Mouse (Mus musculus) skeletal muscle tissue, postnatal 0 days (tissue): Measurements from ENCODE around the gene Gk5. TPM values are rescaled to one million over a fixed set of nuclear protein-coding genes. Genes with fewer than 3 reads are reported as not detected.

Experiments used
- polyA plus RNA-seq: library from polyadenylated mRNA; unstranded; fragments of >200 nt; fragmentation: Nextera tagmentation; extraction: Ambion mirVana; gene quantifications from 2 replicates; pipeline ENCODE4 v1.2.1, GENCODE M21; 2015

Gene Gk5
- polyA plus RNA-seq: 2.4 and 2.6 TPM in 2 replicates

DNA sequence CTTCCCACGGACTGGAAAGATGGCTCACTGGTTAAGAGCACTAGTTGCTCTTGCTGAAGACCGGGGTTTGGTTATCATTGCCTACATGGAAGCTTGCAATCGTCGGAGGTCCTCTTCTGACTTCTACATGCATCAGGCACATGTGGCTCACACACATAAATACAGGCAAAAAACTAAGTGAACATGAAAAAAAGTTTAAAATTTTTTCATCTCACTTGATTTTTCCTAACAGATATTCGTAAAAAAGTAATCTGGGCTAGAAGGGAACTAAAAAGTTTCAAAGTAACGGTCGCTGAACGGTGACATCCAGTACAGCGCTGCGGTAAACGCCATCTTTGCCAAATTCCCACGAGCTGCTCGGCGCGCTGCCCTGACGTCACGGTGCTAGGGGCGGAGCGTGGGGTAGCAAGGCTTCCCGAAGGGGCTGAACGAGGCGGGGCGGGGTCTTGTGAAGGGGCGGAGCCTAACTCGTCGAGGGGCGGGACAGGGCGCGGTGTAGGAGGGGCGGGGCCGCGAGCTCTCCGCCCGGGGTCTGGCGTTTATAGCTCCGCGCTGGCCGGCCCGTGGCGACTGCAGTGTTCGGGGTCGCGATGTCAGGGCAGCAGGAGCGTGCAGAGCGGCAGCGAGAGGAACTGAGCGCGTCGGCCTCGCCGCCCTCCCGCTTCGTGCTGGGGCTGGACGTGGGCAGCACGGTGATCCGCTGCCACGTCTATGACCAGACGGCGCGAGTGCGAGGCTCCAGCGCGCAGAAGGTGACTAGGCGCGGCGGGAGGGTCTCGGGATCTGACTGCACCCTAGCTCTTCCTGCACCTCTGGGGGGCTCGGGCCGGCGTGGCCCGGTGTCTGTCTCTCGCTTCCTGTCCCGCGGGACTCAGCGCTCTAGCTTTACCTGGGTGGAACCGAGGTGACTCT is at the start of gene Gk5:
Gk5 (plus strand) TSS at position 502 of the 912 bp plus-strand sequence.

DNA sequence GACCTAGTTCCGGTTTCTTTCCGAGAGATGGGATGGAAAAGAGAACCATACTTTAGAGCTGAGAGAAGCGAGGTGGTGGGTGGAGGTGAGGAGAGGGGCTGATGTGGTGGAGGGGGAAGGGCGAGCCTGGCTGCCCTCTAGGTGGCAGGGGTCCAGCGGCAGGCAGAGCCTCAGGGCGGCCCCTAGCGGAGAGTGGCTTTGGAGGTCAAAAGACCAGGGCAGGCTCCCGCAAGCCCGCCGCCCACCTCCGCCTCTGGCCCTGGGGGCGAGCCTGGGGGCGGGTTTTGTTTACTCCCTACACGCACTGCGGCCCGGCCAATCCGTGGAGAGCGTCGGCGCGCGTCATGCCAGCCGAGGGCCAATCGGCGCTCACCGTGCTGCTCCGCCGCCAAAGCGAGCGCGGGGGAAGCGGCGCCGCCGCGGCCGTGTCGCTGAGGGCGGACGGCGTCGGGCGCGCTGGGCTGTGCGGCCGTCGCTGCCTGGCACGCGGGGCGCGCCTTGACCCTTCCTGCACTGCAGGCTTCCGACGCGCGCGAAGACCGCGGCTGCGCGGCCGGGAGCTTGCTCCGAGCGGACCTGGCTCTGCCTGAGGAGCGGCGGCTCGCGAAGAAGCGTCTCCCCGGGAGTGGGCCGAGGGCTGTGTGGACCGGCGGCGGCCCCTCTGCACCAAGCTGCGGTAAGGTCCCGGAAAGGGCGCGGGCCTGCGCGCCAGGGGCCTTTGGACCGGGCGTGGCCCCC is 76.9 kb downstream of the Gk5 start, which contains the start of gene Tfdp2:
Tfdp2 (plus strand) TSS at position 391 of the 738 bp plus-strand sequence.

Other genes with a start within 250 kb of the Gk5 start
- gene Xrn1, start 164.6 kb upstream of the Gk5 start, polyA plus RNA-seq: 8.4 and 11.2 TPM in 2 replicates
- gene Tfdp2, start 76.9 kb downstream of the Gk5 start, polyA plus RNA-seq: 42.4 and 54.8 TPM in 2 replicates
- gene Atp1b3, start 245.1 kb downstream of the Gk5 start, polyA plus RNA-seq: 89.5 and 104 TPM in 2 replicates